Mouse (Mus musculus): ENCODE results near the gene Grn. TPM values are rescaled to one million over a fixed set of nuclear protein-coding genes. Genes with fewer than 3 reads are reported as not detected.

Grn gene
- polyA plus RNA-seq, 1 experiment from 2014 or later, result 220 TPM

DNA sequence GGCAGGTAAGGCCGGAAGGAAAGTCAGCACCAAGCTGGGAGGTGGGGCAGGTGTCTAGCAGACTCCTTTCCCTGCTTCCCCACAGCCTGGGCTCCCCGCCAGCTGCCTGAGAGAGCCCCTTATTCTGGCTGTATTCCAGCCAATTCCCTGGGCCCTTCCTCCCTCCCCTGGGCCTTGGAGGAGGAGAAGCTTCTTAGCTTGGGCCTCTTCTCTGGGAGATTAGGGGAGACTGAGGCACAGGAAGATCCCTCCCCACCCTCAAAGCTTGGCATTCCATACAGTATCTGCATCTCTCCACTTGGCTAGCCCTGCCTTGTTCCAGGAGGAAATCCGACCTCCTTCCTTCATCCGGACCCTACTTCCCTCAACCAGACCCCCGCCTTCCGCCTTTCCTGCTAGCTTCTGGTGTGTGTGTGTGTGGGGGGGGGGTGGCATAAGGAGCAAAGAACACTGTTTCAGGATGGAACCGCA is 15.8 kb downstream of the Grn start:
- peaks cover 56% of the 10 kb centered on the region for H3K4me1 ChIP-seq
- H3K27me3 ChIP-seq (replicated peaks), result peaks cover 22% of the 10 kb centered on the region
- peak overlapping the region; percentile 88 for H3K4me3 ChIP-seq
- H3K9me3 ChIP-seq, result no peaks in the 10 kb centered on the region
- H3K4me2 ChIP-seq, result peak overlapping the region; percentile 76
- peak overlapping the region; percentile 92 for H3K27ac ChIP-seq (replicated peaks)
- ATAC-seq (ENCODE audit: extremely low read depth, insufficient number of reproducible peaks, low FRiP score, low TSS enrichment), result no peak
- H3K36me3 ChIP-seq, result peaks cover 29% of the 10 kb centered on the region
- WGBS, result 11% methylated on average over 7 of the region's 7 CpGs
- H3K9ac ChIP-seq, result peak overlapping the region; percentile 99

DNA sequence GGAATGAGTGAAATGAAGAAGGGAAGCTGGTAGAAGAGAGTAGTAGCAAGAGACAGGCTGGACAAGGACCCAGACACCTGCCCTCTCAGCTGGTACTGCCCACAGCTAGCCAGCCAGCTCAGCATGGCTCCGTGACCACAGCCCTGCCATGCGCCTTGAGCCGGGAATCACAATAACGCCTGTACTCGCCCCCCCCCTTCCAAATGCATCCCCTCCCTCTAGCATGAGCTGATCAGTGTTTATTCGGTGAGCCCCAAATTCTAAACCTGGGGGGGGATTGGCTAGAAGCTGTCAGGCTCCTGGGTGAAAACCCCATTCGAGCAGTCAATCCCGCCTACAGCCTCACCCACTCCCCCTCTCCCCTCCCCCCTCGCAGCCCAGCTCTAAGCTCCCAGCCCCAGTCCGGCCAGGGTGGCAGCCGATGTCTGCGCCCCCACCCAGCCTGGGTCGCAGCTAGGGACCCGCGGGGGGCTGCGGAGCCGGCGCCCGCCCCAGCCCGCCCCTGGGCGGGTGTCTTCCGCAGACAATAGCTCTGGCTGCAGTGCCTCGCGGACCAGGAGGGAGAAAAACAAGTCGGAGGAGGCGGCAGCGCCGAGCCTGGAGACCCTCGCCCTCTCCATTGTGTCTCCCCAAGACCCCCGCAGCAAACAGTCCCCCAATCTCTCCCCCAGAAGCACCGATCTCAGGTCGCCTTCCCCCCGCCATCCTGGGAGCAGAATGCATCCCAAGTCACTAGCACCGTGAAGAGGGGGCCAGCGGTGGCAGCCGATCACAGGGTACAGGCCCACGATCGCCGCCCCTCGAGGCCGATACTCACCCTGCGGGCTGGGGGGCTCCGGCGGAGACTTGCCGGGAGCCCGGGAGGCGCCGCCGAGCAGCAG is 16.7 kb downstream of the Grn start:
- H3K9me3 ChIP-seq, result no peaks in the 10 kb centered on the region
- peaks cover 56% of the 10 kb centered on the region for H3K4me1 ChIP-seq
- peaks cover 20% of the 10 kb centered on the region for H3K36me3 ChIP-seq
- H3K4me2 ChIP-seq, result peak overlapping the region; percentile 76
- H3K27ac ChIP-seq (replicated peaks), result peak overlapping the region; percentile 92
- H3K9ac ChIP-seq, result peak overlapping the region; percentile 99
- peaks cover 22% of the 10 kb centered on the region for H3K27me3 ChIP-seq (replicated peaks)
- H3K4me3 ChIP-seq, result peak overlapping the region; percentile 88
- WGBS, result 1% methylated on average over 49 of the region's 49 CpGs
- no peak; the same call in 1 of the 2 replicates for ATAC-seq (ENCODE audit: extremely low read depth, insufficient number of reproducible peaks, low FRiP score, low TSS enrichment)

DNA sequence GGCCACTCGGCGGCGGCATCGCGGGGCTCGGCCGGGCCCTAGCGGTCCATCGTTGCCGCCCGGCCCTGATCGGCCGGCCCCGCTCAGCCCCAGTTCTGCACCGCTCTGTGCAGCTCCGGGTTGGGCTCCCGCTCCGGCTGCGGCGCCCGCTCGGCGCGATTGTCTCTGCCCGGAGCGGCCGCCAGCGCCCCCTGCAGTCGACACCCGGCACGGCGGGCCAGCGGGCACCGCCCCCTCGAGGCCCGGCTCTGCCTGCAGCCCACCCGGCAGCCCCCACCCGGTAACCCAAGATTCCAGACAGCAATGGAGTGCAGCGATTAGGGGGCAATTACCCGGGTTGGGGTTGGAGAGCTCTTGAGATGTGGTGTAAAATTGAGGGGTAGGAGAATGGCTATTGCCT is 17.4 kb downstream of the Grn start, which contains the start of gene Fam171a2:
Gene Fam171a2, minus strand, starts transcription at position 186 of the 400 bp plus-strand sequence.
- WGBS, result 0% methylated on average over 35 of the region's 40 CpGs
- peaks cover 22% of the 10 kb centered on the region for H3K27me3 ChIP-seq (replicated peaks)
- H3K36me3 ChIP-seq, result peaks cover 14% of the 10 kb centered on the region
- H3K9ac ChIP-seq, result peak within 1 kb of the TSS; percentile 99
- H3K27ac ChIP-seq (replicated peaks), result peak within 1 kb of the TSS; percentile 92
- peak within 1 kb of the TSS; percentile 88 for H3K4me3 ChIP-seq
- peaks cover 56% of the 10 kb centered on the region for H3K4me1 ChIP-seq
- no peaks in the 10 kb centered on the region for H3K9me3 ChIP-seq
- H3K4me2 ChIP-seq, result peak within 1 kb of the TSS; percentile 76
- ATAC-seq (ENCODE audit: extremely low read depth, insufficient number of reproducible peaks, low FRiP score, low TSS enrichment), result peak; percentile 63; the same call in 1 of the 2 replicates

DNA sequence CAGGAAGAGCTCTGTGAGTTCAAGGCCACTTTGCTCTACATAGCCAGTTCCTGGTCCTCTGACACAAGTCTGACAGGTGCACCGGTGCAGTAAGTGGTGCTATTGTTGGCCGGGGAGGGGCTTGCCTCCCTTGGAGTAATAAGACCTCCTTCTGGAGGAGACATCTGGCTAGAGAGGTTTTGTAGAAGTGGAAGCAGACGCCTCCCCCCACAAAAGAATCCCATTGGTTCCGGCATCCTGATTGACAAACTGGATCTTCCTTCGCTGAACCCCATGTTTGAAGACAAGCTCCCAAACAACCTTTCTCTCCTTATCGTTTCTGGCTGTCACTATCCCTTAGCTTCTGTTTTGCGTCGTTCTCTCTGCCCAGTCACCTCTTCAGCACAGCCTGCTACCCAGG is 18.2 kb downstream of the Grn start:
- H3K4me1 ChIP-seq, result peaks cover 56% of the 10 kb centered on the region
- H3K27ac ChIP-seq (replicated peaks), result no peak overlapping the region
- no peak for ATAC-seq (ENCODE audit: extremely low read depth, insufficient number of reproducible peaks, low FRiP score, low TSS enrichment)
- H3K4me2 ChIP-seq, result no peak overlapping the region
- no peak overlapping the region for H3K4me3 ChIP-seq
- H3K27me3 ChIP-seq (replicated peaks), result peaks cover 28% of the 10 kb centered on the region
- 0 out of 2 replicates have a peak overlapping the region, but pooled peaks have one; percentile 99 for H3K9ac ChIP-seq
- no peaks in the 10 kb centered on the region for H3K9me3 ChIP-seq
- 13% methylated on average over 8 of the region's 8 CpGs for WGBS
- peaks cover 7% of the 10 kb centered on the region for H3K36me3 ChIP-seq

DNA sequence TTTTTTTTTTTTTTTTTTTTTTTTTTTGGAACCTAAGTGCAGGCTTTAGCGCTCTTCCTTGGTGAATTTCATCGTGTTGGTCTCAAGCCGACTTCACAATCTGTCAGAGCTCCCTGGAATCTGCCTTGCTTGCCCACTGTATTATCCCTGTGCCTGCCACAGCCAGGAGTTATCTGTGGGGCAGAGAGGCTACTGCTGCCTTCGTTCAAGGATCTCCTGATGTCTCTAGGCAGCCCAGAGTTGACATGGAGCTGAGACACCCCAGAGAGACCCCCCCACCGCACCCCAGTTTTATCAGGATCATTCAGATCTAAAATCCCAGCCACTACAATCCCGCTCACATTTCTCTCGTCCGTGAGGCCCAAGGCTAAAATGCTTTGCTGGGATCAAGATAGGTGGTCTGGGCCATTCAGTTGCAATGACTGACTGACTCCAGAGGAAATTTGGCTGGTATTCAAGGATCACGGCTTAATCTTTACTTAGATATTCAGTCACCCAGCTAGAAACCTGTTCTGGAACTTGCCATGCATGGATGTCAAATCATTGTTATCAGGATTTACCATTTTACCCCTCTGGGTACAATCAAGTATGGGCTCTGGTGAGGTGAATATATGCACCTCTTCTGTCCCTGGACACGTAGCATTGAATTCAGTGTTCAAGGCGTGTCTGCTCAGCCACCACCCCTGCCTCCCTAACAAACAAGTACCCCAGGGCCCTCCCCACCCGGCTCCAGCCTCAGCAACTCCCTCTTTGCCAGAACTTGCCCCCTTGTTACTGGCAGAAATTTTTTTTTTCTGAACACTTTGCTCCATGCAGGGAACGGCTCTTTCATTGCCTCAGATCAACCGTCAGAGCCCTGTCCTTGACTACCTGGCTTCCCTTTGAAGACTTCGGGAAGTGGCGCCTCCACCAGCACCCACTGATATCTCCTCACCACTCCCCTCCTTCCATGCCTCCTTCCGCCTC is 19.2 kb downstream of the Grn start:
- no peaks in the 10 kb centered on the region for H3K36me3 ChIP-seq
- H3K9ac ChIP-seq, result no peak overlapping the region
- H3K4me2 ChIP-seq, result no peak overlapping the region
- no peak for ATAC-seq (ENCODE audit: extremely low read depth, insufficient number of reproducible peaks, low FRiP score, low TSS enrichment)
- H3K4me3 ChIP-seq, result no peak overlapping the region
- no peak overlapping the region for H3K27ac ChIP-seq (replicated peaks)
- peaks cover 46% of the 10 kb centered on the region for H3K4me1 ChIP-seq
- no peaks in the 10 kb centered on the region for H3K9me3 ChIP-seq
- WGBS, result 41% methylated on average over 17 of the region's 17 CpGs
- H3K27me3 ChIP-seq (replicated peaks), result peaks cover 30% of the 10 kb centered on the region

DNA sequence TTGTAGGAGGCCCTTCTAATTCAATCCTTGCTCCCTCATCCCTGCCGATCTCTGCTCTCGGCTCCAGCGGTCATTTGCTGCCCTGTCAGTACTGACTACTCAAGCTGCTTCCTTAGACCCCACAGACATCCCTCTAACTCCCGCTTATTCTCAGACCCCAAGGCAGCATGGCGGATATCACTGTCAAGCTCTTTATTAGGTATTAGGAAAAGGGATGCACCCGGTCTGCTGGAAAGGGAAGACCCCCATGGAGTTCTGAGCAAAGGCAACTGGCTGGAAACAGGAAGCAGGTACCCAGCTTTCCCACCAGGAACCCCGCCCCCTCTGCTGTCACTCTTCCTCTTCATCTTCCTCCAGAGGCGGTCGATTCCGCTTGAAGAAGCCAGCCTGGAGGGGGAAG is 23.0 kb downstream of the Grn start:
- Histone ChIP-seq H3K4me3 (no peak overlapping the region), H3K9me3 (no peaks in the 10 kb centered on the region), H3K4me2 (no peak overlapping the region), H3K4me1 (peaks cover 37% of the 10 kb centered on the region), H3K27ac (replicated peaks) (no peak overlapping the region), H3K36me3 (no peaks in the 10 kb centered on the region), H3K9ac (no peak overlapping the region), H3K27me3 (replicated peaks) (peaks cover 47% of the 10 kb centered on the region)
- ATAC-seq (ENCODE audit: extremely low read depth, insufficient number of reproducible peaks, low FRiP score, low TSS enrichment), result no peak
- WGBS, result 24% methylated on average over 10 of the region's 10 CpGs

DNA sequence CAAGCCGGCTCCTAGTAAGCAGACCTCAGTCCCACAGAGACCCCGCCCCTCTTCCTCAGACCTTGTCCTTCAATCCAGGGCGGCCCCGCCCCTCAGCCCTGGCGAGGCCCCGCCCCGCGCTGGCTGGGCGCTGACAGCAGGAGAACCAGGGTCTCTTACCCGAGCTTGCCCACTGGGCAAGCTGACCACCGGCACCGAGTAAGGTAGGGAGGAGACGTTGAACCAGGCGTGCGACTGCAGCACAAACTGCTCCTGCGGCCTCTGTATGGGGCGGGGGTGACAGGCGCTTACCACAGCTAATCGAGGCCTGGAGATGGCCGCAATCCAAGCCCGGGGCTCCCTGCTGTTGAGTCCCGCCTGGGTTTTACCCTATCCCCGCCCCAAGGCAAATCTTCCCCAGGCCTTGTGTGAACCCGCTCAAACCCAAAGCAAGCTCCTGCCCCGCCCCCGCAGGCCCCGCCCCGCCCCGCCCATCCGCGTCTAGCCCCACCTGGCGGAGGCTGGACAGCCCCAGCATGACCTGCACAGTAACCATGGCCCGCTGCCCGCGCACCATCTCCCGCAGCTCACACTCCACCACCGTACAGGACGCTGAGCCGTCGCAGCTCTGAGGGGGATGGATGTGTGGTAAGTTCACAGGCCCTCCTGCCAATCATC is 25.8 kb downstream of the Grn start:
- under 1% methylated on average over 40 of the region's 40 CpGs for WGBS
- H3K27me3 ChIP-seq (replicated peaks), result peaks cover 41% of the 10 kb centered on the region
- H3K9ac ChIP-seq, result peak overlapping the region; percentile 76
- ATAC-seq (ENCODE audit: extremely low read depth, insufficient number of reproducible peaks, low FRiP score, low TSS enrichment), result peak; percentile 81
- H3K4me1 ChIP-seq, result peaks cover 26% of the 10 kb centered on the region
- no peaks in the 10 kb centered on the region for H3K9me3 ChIP-seq
- H3K27ac ChIP-seq (replicated peaks), result peak overlapping the region; percentile 71
- no peaks in the 10 kb centered on the region for H3K36me3 ChIP-seq
- H3K4me3 ChIP-seq, result peak overlapping the region; percentile 59
- peak overlapping the region; percentile 81 for H3K4me2 ChIP-seq

DNA sequence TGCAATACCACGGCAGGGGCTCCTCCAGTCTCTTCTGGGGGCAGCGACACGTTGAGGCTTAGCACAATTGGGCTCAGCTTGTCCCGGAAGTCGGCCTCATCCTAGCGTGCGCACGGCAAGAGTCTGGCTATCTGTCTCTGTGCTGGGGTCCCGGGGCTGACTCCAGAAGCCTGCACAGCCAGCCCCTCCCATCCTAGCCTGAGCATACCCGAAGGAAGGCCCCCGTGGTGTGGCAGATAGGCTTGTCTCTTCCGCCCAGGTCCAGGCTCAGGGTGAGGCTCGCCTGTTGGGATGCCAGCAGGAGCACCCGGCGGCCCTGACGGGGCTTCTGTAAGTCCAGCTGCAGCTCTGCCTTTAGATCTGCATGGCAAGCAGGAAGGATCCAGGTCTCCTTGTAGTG is 30.4 kb downstream of the Grn start:
- Histone ChIP-seq H3K36me3 (no peaks in the 10 kb centered on the region), H3K9me3 (no peaks in the 10 kb centered on the region), H3K4me3 (no peak overlapping the region), H3K4me1 (peaks cover 20% of the 10 kb centered on the region), H3K27me3 (replicated peaks) (peaks cover 44% of the 10 kb centered on the region), H3K4me2 (no peak overlapping the region), H3K9ac (no peak overlapping the region), H3K27ac (replicated peaks) (no peak overlapping the region)
- 38% methylated on average over 16 of the region's 16 CpGs for WGBS
- ATAC-seq (ENCODE audit: extremely low read depth, insufficient number of reproducible peaks, low FRiP score, low TSS enrichment), result no peak

DNA sequence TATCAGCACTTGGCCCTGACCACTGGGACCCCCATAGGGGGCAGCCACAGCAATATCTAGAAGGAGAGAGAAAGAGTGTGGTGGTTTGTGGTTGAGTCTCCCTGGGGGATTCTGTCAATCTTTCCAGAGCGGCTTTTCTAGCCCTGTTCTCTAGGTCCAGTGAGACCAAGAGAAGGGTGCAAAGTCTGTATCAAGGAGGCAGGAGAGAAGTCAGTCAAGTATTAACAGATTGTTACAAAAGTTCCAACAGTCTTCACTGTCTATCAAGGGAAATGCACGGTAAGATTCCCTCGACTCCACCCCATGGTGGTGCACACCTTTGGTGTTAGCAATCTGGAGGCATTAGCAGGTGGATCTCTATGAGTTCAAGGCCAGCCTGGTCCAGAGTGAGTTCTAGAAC is 31.6 kb downstream of the Grn start:
- Histone ChIP-seq H3K4me1 (peaks cover 22% of the 10 kb centered on the region), H3K36me3 (no peaks in the 10 kb centered on the region), H3K4me3 (no peak overlapping the region), H3K9ac (no peak overlapping the region), H3K9me3 (no peaks in the 10 kb centered on the region), H3K4me2 (no peak overlapping the region), H3K27ac (replicated peaks) (no peak overlapping the region), H3K27me3 (replicated peaks) (peaks cover 47% of the 10 kb centered on the region)
- no peak for ATAC-seq (ENCODE audit: extremely low read depth, insufficient number of reproducible peaks, low FRiP score, low TSS enrichment)
- WGBS, result 63% methylated on average over 3 of the region's 3 CpGs

DNA sequence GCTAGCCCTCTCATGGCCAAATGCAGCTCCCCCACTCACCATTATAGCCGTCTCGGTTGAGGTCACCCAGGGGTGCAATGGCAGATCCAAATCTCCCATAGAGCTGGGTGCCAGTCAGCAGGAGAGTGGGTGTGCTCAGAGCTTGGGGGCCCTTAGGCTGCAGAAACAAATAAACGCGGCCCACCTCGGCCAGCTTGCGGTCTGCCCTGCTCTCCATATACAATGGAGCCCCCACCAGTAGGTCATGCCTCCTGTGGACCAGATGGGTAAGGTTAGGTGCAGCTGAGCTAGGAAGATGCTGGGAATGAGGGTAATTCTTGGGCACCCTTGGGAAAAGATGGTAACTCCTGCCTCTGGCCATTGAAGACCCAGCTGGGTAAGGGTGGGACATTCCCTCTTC is 34.8 kb downstream of the Grn start:
- H3K9me3 ChIP-seq, result no peaks in the 10 kb centered on the region
- H3K27me3 ChIP-seq (replicated peaks), result peaks cover 28% of the 10 kb centered on the region
- 92% methylated on average over 6 of the region's 6 CpGs for WGBS
- no peaks in the 10 kb centered on the region for H3K36me3 ChIP-seq
- ATAC-seq (ENCODE audit: extremely low read depth, insufficient number of reproducible peaks, low FRiP score, low TSS enrichment), result no peak
- no peak overlapping the region for H3K4me3 ChIP-seq
- no peak overlapping the region for H3K9ac ChIP-seq
- no peak overlapping the region for H3K4me2 ChIP-seq
- H3K4me1 ChIP-seq, result peaks cover 47% of the 10 kb centered on the region
- no peak overlapping the region for H3K27ac ChIP-seq (replicated peaks)
